ENCODE assay signal across 8 mouse cellular contexts in the genomic region with DNA sequence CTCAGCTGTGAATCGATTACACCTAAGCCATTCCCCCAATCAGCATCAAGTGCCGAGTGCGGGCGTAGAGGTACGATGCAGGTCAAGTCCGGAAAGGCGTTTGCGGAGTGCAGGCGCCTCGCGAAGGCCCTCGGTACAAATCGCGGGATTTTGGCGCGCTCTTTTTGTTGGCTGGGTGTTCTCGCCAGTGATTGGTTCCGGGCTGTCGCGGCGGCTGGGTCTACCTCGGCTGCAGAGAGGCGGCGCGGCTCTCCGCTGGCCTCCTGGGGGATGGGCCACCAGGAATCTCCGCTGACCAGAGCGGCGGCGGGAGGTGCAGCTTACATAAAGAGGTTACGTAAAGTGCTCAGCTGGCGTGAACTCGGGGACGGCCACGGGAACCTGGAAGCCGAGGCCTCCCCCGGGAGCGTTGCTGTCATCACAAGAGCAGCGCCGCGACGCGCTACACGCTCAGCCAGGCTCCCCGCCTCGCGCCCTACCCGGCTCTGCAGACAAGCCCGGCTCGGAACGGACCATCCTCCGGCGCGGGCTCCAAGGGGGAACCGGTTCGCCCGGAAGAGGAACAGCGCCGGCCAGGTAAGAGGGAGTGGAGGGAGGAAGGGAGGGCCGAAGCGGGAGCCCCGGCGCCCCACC. TPM values are rescaled to one million over a fixed set of nuclear protein-coding genes. Genes with fewer than 3 reads are reported as not detected.
DNase-seq lines count a peak whose midpoint lies in the region; ATAC-seq lines count a peak whose summit lies in the region.

Gene Stk35 (plus strand): TSS at position 247 of the 633 bp plus-strand sequence.

- ATAC-seq in hindbrain, embryonic 13.5 days (ENCODE audit: low FRiP score): peak; percentile 85

- peak within 1 kb of the TSS; percentile 96 for H3K9ac ChIP-seq in hindbrain, embryonic 13.5 days

- no peaks in the 10 kb centered on the region for H3K9me3 ChIP-seq in hindbrain, embryonic 13.5 days

- peak; percentile 96 for DNase-seq in Muller cell, postnatal 12 days (ENCODE audit: inconsistent ontology term)
- DNase-seq in cerebellum, adult 9-11 months: peak; percentile 94
- peak; percentile 78 to 82 for DNase-seq in frontal cortex, postnatal 14 days (ENCODE audit: low spot score in 2 of 2)
- peak; percentile 72 to 74 for DNase-seq in layer of hippocampus, postnatal 25 days (ENCODE audit: extremely low spot score in 1 of 2, low spot score in 1 of 2)
- peak; percentile 94 for DNase-seq in lung, postnatal 25 days (ENCODE audit: low spot score)
- DNase-seq in retina, embryonic 14.5 days (ENCODE audit: low spot score): peak; percentile 94
- peak; percentile 81 for DNase-seq in thymus, postnatal 4 days

- peaks cover 14% of the 10 kb centered on the region for H3K36me3 ChIP-seq in hindbrain, embryonic 13.5 days

- peak within 1 kb of the TSS; percentile 92 for H3K4me3 ChIP-seq in hindbrain, embryonic 13.5 days

- H3K27me3 ChIP-seq in hindbrain, embryonic 13.5 days: no peaks in the 10 kb centered on the region

- H3K4me2 ChIP-seq in hindbrain, embryonic 13.5 days: peak within 1 kb of the TSS; percentile 93

- H3K27ac ChIP-seq in hindbrain, embryonic 13.5 days: peak within 1 kb of the TSS; percentile 97

- H3K4me1 ChIP-seq in hindbrain, embryonic 13.5 days (replicated peaks): peaks cover 34% of the 10 kb centered on the region

- WGBS in hindbrain, embryonic 13.5 days: under 1% methylated on average over 63 of the region's 63 CpGs

RNA-seq across cellular contexts. Expression of gene Stk35, which starts in this region (rescaled TPM):
- polyA plus RNA-seq in hindbrain, embryonic 13.5 days (2015; fragmentation: Nextera tagmentation; extraction: Ambion mirVana): 8.2 and 8.7 TPM in 2 replicates
- 10 to 100 TPM; 26.1 to 26.2 TPM for total RNA-seq in layer of hippocampus, postnatal 25 days (2021)

Comparison
In these comparisons a context has a peak if more than half of its experiments do, and no peak if none do; other contexts are left out.
1. Peak in every context shown above with its lines: DNase-seq, ATAC-seq, H3K4me3 ChIP-seq and H3K27ac ChIP-seq.